Mouse (Mus musculus): Measurements from ENCODE around the gene Actl7a. TPM values are rescaled to one million over a fixed set of nuclear protein-coding genes. Genes with fewer than 3 reads are reported as not detected.

Actl7a gene
- total and polyA plus RNA-seq, 2 experiments, result not detected

DNA sequence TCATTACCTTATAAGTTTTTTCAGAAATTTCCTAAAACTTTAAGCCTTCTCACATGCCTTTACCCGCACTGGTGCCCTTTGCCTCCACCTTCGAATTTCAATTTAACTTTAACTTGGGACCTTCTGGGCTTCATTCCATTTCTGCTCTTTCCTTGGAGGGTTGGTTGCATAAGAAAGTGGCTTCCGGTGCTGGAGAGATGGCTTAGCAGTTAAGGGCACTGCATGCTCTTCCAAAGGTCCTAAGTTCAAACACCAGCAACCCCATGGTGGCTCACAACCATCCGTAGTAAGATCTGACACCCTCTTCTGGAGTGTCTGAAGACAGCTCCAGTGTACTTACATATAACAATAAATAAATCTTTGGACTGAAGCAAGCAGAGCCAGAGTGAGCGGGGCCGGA, 20.0 kb upstream of the Actl7a start:
- no peak overlapping the region for H3K9ac ChIP-seq (ENCODE audit: low read depth, low read length)
- H3K36me3 ChIP-seq (ENCODE audit: control insufficient read depth, insufficient read depth, low read length), result no peaks in the 10 kb centered on the region
- no peak overlapping the region for H3K4me3 ChIP-seq (ENCODE audit: insufficient read depth, low read depth, low read length)
- H3K79me2 ChIP-seq (ENCODE audit: control insufficient read depth, insufficient read depth, low read length), result no peaks in the 10 kb centered on the region
- no peaks in the 10 kb centered on the region for H3K4me1 ChIP-seq (ENCODE audit: control insufficient read depth, insufficient read depth, low read length)
- H3K27ac ChIP-seq (replicated peaks; ENCODE audit: insufficient read depth, low read depth, low read length), result no peak overlapping the region
- TF ChIP-seq POLR2A (IDR thresholded peaks at IDR 0.05; ENCODE audit: extremely low read depth, insufficient read depth, low read length) (no peak), CTCF (IDR thresholded peaks at IDR 0.05; ENCODE audit: low read depth, low read length) (no peak)
- 89% methylated on average over 6 of the region's 6 CpGs for WGBS
- no peak for DNase-seq (ENCODE audit: extremely low read depth, low read depth, low spot score)
- H3K27me3 ChIP-seq (ENCODE audit: control insufficient read depth, insufficient read depth, low read length), result no peaks in the 10 kb centered on the region

DNA sequence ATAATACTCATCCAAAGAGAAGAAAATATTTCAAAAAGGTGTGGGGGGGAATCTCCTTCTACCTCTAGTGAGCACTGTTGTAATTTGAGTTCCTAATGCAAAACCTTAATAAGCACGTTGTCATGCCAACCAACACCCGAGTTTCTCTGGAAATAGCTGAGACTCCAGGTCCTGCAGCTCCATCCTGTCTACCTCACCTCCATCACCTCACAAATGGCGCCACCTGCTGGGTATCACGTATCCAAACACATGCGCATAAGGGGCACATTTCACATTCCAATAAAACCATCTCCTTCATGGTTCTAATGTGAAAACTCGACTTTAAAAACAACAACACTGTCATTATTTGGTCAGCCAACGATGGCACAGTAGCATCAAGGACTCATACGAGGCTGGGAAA, 17.4 kb upstream of the Actl7a start:
- Histone ChIP-seq H3K9ac (ENCODE audit: low read depth, low read length) (no peak overlapping the region), H3K27ac (replicated peaks; ENCODE audit: insufficient read depth, low read depth, low read length) (no peak overlapping the region), H3K4me1 (ENCODE audit: control insufficient read depth, insufficient read depth, low read length) (no peaks in the 10 kb centered on the region), H3K27me3 (ENCODE audit: control insufficient read depth, insufficient read depth, low read length) (no peaks in the 10 kb centered on the region), H3K4me3 (ENCODE audit: insufficient read depth, low read depth, low read length) (no peak overlapping the region), H3K79me2 (ENCODE audit: control insufficient read depth, insufficient read depth, low read length) (no peaks in the 10 kb centered on the region), H3K36me3 (ENCODE audit: control insufficient read depth, insufficient read depth, low read length) (no peaks in the 10 kb centered on the region)
- DNase-seq (ENCODE audit: extremely low read depth, low read depth, low spot score), result no peak
- WGBS, result 57% methylated on average over 8 of the region's 8 CpGs
- TF ChIP-seq CTCF (IDR thresholded peaks at IDR 0.05; ENCODE audit: low read depth, low read length), result peak; percentile 18; the same call in 1 of the 2 replicates
- TF ChIP-seq POLR2A (IDR thresholded peaks at IDR 0.05; ENCODE audit: extremely low read depth, insufficient read depth, low read length), result no peak

DNA sequence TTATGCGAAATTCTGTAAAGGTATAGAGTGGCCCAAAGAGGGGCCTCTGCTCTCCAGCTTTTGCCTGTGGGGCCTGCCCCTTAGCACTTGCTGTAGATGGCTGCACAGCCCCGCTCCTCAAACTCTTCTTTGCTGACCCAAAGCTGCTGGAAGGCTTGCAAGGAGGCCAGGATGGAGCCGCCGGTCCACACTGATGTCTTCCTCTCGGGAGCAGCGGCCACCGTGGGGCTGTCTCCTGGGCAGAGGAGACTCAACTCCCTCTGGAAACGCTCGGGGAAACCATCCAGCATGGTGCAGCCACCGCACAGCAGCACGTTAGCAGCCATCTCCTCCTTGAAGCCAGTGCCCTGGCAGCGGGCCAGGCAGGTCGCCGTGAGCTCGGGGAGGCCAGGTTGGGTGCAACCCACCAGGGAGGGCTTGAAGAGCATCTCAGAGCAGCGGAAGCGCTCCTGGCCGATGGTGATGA, 3.2 kb upstream of the Actl7a start, which contains the start of gene Gm26657:
Gene Gm26657, plus strand, starts transcription at position 51 of the 466 bp plus-strand sequence.
- H3K27ac ChIP-seq (replicated peaks; ENCODE audit: insufficient read depth, low read depth, low read length), result no peak within 1 kb of the TSS
- no peaks in the 10 kb centered on the region for H3K27me3 ChIP-seq (ENCODE audit: control insufficient read depth, insufficient read depth, low read length)
- no peaks in the 10 kb centered on the region for H3K4me1 ChIP-seq (ENCODE audit: control insufficient read depth, insufficient read depth, low read length)
- 81% methylated on average over 18 of the region's 18 CpGs for WGBS
- H3K9ac ChIP-seq (ENCODE audit: low read depth, low read length), result no peak within 1 kb of the TSS
- DNase-seq (ENCODE audit: extremely low read depth, low read depth, low spot score), result no peak
- no peak within 1 kb of the TSS for H3K4me3 ChIP-seq (ENCODE audit: insufficient read depth, low read depth, low read length)
- H3K36me3 ChIP-seq (ENCODE audit: control insufficient read depth, insufficient read depth, low read length), result no peaks in the 10 kb centered on the region
- H3K79me2 ChIP-seq (ENCODE audit: control insufficient read depth, insufficient read depth, low read length), result no peaks in the 10 kb centered on the region
- no peak for TF ChIP-seq CTCF (IDR thresholded peaks at IDR 0.05; ENCODE audit: low read depth, low read length)
- TF ChIP-seq POLR2A (IDR thresholded peaks at IDR 0.05; ENCODE audit: extremely low read depth, insufficient read depth, low read length), result no peak

DNA sequence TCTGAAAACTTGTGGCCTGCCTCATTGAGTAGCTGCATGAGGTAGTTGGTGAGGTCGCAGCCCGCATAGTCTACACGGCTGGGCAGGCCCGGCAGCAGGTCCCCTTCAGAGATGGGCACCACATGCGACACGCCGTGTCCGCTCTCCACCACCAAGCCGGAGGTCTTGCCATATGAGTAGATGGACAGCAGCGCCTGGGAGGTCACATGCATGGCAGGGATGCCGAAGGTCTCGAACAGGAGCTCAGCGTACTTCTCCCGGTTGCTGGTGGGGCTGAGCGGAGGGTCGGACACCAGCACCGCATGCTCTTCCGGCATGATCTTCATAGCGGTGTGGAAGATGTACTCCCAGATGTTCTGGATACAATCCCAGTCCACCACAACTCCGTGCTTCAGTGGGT, 2.6 kb upstream of the Actl7a start:
- 94% methylated on average over 20 of the region's 20 CpGs for WGBS
- H3K27ac ChIP-seq (replicated peaks; ENCODE audit: insufficient read depth, low read depth, low read length), result no peak overlapping the region
- H3K79me2 ChIP-seq (ENCODE audit: control insufficient read depth, insufficient read depth, low read length), result no peaks in the 10 kb centered on the region
- H3K9ac ChIP-seq (ENCODE audit: low read depth, low read length), result no peak overlapping the region
- DNase-seq (ENCODE audit: extremely low read depth, low read depth, low spot score), result no peak
- H3K27me3 ChIP-seq (ENCODE audit: control insufficient read depth, insufficient read depth, low read length), result no peaks in the 10 kb centered on the region
- H3K4me1 ChIP-seq (ENCODE audit: control insufficient read depth, insufficient read depth, low read length), result no peaks in the 10 kb centered on the region
- TF ChIP-seq POLR2A (IDR thresholded peaks at IDR 0.05; ENCODE audit: extremely low read depth, insufficient read depth, low read length) (no peak), CTCF (IDR thresholded peaks at IDR 0.05; ENCODE audit: low read depth, low read length) (no peak)
- no peaks in the 10 kb centered on the region for H3K36me3 ChIP-seq (ENCODE audit: control insufficient read depth, insufficient read depth, low read length)
- H3K4me3 ChIP-seq (ENCODE audit: insufficient read depth, low read depth, low read length), result no peak overlapping the region

DNA sequence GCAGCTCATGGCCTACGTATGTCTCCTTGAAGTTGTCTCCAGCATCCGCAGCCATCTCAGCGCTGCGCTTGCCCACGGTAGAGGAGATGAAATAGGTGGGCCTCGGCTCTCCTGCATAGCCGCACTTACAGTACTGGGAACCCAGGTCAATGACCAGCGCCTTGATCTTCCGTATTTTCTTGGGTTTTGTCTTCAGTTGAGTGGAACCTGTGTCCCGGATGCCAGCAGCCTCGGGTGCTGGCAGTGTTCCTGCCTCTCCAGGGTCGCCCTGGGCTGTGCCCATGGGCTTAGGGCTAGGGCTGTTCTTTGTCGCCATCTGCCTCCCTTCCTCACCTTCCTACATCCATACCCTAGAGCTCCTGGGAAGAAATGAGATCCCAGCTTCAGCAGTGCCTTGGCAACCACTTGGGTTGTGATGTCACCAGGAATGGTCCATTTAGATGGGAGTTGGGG, 2.1 kb upstream of the Actl7a start, which contains the start of gene Actl7b:
Gene Actl7b, minus strand, starts transcription at position 403 of the 453 bp plus-strand sequence.
- no peaks in the 10 kb centered on the region for H3K36me3 ChIP-seq (ENCODE audit: control insufficient read depth, insufficient read depth, low read length)
- WGBS, result 91% methylated on average over 13 of the region's 13 CpGs
- H3K4me1 ChIP-seq (ENCODE audit: control insufficient read depth, insufficient read depth, low read length), result no peaks in the 10 kb centered on the region
- H3K4me3 ChIP-seq (ENCODE audit: insufficient read depth, low read depth, low read length), result no peak within 1 kb of the TSS
- H3K27ac ChIP-seq (replicated peaks; ENCODE audit: insufficient read depth, low read depth, low read length), result no peak within 1 kb of the TSS
- H3K27me3 ChIP-seq (ENCODE audit: control insufficient read depth, insufficient read depth, low read length), result no peaks in the 10 kb centered on the region
- H3K79me2 ChIP-seq (ENCODE audit: control insufficient read depth, insufficient read depth, low read length), result no peaks in the 10 kb centered on the region
- no peak for TF ChIP-seq POLR2A (IDR thresholded peaks at IDR 0.05; ENCODE audit: extremely low read depth, insufficient read depth, low read length)
- no peak for TF ChIP-seq CTCF (IDR thresholded peaks at IDR 0.05; ENCODE audit: low read depth, low read length)
- no peak for DNase-seq (ENCODE audit: extremely low read depth, low read depth, low spot score)
- no peak within 1 kb of the TSS for H3K9ac ChIP-seq (ENCODE audit: low read depth, low read length)

DNA sequence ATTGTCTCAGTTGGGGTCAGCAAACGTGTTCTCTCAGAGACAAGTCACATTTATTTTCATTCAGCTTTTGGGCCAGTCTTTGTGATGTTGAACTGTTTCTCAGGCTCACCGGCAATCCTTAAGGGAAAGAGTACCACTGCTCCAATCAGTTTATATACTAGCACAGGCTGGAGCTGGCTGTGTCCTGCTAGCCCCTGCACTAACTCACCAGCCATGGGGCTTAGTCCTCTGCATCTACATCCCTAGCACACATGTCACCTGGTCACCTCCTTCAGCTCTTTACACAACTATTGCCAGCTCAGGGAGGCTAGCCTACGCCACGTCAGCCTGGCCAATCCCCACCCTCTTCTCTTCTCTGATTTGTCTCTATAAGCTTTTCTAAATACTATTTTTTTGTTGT, 515 bp upstream of the Actl7a start:
- Histone ChIP-seq H3K27ac (replicated peaks; ENCODE audit: insufficient read depth, low read depth, low read length) (no peak overlapping the region), H3K27me3 (ENCODE audit: control insufficient read depth, insufficient read depth, low read length) (no peaks in the 10 kb centered on the region), H3K9ac (ENCODE audit: low read depth, low read length) (no peak overlapping the region), H3K4me1 (ENCODE audit: control insufficient read depth, insufficient read depth, low read length) (no peaks in the 10 kb centered on the region), H3K36me3 (ENCODE audit: control insufficient read depth, insufficient read depth, low read length) (peaks cover 3% of the 10 kb centered on the region; the same call in 1 of the 2 replicates), H3K79me2 (ENCODE audit: control insufficient read depth, insufficient read depth, low read length) (no peaks in the 10 kb centered on the region), H3K4me3 (ENCODE audit: insufficient read depth, low read depth, low read length) (no peak overlapping the region)
- TF ChIP-seq POLR2A (IDR thresholded peaks at IDR 0.05; ENCODE audit: extremely low read depth, insufficient read depth, low read length) (no peak), CTCF (IDR thresholded peaks at IDR 0.05; ENCODE audit: low read depth, low read length) (no peak)
- DNase-seq (ENCODE audit: extremely low read depth, low read depth, low spot score), result no peak
- 85% methylated on average over 4 of the region's 4 CpGs for WGBS

Data from liver, adult 2 months (tissue).